Mouse (Mus musculus) NIH3T3 (cell line): Measurements from ENCODE around the gene Aamp.
"Not testable (repeated sequence)": the region's sequence is repeated elsewhere in the genome, so short reads cannot be mapped to it uniquely, and the experiment has no call there.

Experiments
- DNase-seq: peaks from one replicate; pipeline ENCODE4 v3.0.0-alpha.2; 2012; ENCODE audit warnings: low read depth

Gene Aamp

GRCm38 (mm10) chr1:74284543-74285160 lies at the start of gene Aamp, which contains the start of gene Pnkd:
Gene Aamp, minus strand, starts transcription at chr1:74284738.
Gene Pnkd, plus strand, starts transcription at chr1:74284930.
- peak; percentile 100 for DNase-seq

DNA sequence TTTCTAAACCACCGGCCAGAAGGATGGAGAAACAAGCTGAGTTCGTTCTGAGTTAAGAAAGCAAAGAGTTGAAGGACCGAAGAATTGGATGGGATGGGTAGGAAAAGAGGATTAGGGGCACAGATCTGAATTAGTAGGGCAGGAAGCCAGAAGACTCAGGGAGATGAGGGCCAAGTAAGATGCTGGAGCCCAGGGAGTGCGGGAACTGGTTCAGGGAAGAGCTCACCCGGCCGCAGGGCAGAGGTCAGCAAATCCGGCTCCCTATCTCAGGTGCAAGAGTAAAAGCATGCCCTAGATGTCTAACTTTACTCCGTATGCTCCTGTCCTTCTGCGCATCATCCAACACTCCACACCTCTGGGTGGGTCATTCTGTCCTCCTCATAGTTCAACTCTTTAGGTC lies 48.4 kb upstream of the Aamp start:
- no peak for DNase-seq

DNA sequence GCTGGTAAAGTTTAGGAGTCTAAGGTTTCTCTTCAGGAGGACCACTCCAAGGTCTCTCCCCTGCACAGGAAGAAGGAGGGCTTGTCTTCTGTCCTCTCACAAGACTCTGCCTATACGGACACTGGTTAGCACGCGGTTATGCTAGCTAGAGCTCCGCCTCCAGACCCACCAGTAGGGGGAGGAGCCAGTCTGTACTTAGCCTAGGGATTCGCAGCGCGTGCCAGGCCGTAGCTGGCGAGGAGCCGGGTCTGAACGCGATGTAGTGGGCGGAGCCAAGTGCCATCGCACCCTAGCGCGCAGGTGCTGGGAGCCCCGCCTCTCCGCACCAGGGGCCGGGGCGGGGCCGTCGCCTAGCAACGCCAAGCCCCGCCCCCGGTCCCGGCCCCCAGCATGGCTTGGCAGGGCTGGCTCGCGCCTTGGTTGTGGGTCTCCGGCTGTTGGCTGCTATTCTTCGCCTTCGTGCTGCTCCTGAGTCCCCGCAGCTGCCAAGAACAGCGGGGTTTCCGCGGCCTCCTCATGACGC lies 47.8 kb upstream of the Aamp start:
- peak; percentile 95 for DNase-seq

DNA sequence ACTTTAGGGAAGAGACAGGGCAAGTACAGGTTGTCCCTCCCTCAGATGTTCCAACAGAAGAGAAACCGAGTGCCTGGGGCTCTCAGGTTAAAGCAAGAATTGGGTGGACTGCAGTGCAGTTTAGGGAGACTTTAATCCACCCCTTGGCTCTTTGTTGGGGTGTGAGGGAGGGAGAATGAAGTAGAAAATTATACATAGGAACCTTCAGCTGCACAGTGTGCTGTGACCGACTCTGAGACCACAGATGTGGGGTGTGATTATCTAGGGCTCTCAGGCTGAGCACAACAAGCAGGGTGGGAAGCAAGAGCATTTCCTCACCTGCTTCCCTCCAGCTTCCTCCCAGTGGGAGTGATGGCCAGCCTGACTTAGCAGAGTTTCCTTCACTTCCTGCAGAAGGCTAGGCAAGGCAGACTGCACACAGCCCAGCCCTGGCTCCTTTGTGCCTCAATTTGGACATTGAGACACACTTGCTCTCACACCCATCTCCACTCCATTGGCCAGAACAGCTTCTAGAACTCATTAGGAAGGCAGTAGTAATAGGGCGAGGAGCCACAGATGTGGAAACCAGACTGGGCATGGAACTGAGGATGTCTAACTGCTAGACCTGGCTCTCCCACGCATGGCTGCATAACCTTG lies 46.6 kb upstream of the Aamp start:
- no peak for DNase-seq

DNA sequence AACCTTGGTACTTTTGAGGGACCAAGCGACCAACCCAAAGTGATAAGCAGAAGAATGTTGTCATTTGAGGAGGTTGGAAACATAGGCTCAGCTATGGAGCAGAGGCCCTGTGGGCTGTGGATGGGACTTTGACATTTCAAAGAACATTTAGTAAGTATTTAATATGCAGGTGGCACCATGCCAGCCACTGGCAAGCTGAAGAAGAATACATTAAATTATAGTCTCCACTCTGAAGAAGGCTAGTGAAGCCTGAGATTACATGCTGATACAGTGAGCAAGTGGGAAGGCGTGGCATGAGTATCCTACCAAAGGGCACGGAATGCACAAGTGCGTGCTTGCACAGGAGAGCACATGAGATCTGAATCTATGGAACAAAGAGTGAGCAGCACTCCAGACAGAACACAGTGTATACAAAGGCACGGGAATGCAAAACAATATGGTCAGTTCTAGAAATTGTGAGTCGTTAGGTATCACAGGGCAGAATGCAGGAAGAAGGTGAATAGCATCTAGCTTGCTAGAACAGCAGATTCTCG lies 45.4 kb upstream of the Aamp start:
- DNase-seq = no peak

GRCm38 (mm10) chr1:74326916-74327315 lies 42.4 kb upstream of the Aamp start:
- not testable (repeated sequence) for DNase-seq

- no peak for DNase-seq
These were observed 36.9 kb upstream of the Aamp start for GRCm38 (mm10) chr1:74321396-74321795.

- no peak for DNase-seq
These were observed 34.2 kb upstream of the Aamp start for GRCm38 (mm10) chr1:74318711-74319110.

DNA sequence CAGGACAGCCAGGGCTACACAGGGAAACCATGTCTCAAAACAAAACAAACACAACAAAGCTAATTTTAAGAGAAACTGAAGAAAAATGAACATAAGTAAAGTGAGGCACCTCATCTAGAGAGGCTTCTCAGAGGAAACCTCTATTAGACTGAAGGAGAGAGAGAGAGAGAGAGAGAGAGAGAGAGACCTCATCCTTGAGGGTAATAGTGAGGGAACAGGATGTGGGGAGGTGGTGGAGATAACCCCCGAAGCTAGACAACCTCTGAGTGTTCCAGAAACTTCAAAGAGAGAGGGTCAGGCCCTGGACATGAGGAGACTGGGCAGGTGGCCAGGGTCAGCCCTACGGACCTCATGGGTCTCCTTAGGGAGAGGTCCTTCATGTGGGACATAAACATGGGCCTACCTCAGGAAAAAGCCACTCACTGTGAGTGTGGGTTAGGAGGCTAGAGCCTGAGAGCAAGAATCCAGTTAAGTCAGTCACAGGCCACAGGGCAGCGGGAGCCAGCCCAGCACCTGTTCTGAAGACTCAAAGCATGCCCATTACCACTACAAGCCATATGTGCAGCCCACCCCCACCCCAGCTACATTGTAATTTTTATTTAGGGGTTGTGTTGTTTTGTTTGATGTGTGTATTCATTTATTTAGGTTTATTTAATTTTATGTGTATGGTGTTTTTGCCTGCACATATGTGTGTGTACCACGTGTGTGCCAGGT lies 31.7 kb upstream of the Aamp start:
- DNase-seq = no peak

DNA sequence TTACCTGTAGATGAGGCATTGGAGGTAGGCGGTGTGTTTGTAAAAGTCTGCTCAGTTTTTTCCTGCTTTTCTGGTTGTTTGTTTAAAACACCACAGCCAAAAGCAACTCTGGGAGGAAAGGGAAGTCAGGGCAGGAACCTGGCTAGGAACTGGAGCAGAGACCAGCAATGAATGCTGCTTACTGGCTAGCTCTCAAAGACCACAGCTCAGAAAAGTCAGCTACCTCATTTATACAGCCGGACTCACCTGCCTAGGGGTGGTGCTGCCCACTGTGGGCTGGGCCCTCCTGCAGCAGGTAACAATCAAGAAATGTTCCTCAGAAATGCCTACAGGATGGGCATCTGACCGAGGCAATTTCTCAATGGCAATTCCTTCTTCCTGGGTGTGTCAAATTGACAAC lies 30.3 kb upstream of the Aamp start:
- no peak for DNase-seq

- peak; percentile 91 for DNase-seq
These were observed 28.6 kb upstream of the Aamp start for GRCm38 (mm10) chr1:74313049-74313692.

- DNase-seq = no peak
These were observed 25.2 kb upstream of the Aamp start for GRCm38 (mm10) chr1:74309767-74310166.

DNA sequence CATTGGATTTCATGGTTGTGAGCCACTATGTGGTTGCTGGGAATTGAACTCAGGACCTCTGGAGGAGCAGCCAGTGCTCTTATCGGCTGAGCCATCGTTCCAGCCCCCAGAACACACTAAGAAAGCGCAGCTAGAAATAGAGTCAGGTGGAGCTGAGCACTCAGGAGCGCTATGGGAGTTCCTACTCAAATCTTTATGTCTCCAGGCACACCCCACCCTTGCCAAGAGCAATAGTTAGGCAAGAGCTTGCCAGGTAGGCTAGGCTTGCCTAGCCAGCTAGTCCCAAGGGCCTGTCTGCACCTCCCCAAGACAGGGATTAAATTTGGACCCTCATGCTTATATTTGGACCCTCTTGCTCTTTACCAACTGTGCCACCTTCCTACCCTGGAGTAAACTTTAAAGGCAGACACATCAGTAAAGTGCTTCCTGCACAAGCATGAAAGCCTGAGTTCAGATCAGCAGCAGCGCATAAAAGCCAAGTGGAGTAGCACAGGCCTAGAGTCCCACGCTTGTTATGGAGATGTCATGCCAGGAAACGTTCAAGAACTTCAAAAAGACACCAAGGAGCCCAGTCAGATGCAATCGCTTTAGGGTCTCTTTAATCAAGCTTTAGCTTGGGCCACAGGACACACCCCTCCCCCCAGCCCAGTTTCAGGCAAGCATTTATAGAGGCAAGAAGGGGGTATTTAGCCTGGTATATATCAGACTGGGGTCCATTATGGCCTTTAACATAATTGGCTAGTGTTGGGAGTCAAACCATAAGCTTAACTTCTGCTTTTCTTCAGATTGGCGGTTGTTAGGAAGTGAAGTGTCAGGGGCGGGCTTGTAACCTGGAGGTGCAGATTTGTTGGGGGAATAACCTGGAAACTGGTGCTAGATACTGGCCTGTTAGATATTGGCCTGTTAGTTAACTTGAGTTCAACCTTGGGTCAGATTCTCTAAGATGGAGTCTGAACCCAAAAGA lies 23.7 kb upstream of the Aamp start:
- no peak for DNase-seq

DNA sequence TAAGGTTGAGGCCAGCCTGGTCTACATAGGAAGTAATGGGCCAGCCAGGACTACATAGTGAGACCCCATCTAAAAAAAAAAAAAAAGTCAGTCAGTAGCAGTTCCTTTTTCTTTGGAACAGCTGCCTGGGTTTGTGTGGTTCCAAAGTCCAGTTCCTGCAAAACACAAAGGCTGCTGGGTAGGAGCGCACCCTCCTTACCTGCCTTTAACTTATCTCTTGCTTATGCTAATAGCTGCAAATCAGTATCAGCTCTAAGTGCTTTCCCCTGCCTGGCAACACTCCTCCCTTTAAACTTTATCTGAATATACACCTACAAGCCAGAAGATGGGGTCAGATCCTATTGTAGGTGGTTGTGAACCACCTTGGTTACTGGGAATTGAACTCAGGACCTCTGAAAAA lies 22.6 kb upstream of the Aamp start:
- DNase-seq = no peak

GRCm38 (mm10) chr1:74305522-74305921 lies 21.0 kb upstream of the Aamp start, which contains the start of gene Tmbim1:
Gene Tmbim1, minus strand, starts transcription at chr1:74305622.
- DNase-seq = no peak

GRCm38 (mm10) chr1:74304946-74305345 lies 20.4 kb upstream of the Aamp start:
- no peak for DNase-seq

GRCm38 (mm10) chr1:74304339-74304790 lies 19.8 kb upstream of the Aamp start:
- no peak for DNase-seq

- peak; percentile 84 for DNase-seq
These were observed 19.2 kb upstream of the Aamp start for GRCm38 (mm10) chr1:74303509-74304338.

DNA sequence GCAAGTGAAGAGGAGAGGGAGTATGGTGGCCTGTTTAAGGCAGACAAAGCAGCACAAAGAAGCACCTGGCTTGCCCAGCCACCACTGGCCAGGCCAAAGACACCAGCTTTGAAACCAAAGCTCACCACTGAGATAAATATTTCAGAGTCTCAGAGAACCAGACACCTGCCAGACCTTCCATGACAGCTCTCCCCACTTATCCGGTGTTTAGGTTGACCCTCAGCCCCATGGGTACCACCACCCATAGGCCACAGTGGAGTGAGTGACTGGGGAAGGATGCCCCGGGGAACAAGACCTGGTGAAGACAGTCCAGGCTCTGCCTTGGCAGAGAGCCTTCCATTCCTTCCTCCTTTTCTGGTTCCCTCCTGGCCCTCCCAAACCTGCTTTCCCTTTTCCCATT lies 18.3 kb upstream of the Aamp start:
- DNase-seq = no peak

- no peak for DNase-seq
These were observed 17.7 kb upstream of the Aamp start for GRCm38 (mm10) chr1:74302229-74302628.
